Mouse (Mus musculus): Measurements from ENCODE around the gene Zc2hc1b.

GRCm38 (mm10) chr10:13196872-13197507 lies 19.2 kb upstream of the Zc2hc1b start:
- TF ChIP-seq GATA1 (IDR thresholded peaks at IDR 0.05; ENCODE audit: borderline replicate concordance, low read length) (no peak), CTCF (IDR thresholded peaks at IDR 0.05; ENCODE audit: low read depth, low read length) (no peak)

Measured in G1E (cell line).